Mouse (Mus musculus) forebrain, embryonic 14.5 days (tissue): ENCODE measurements around the gene H2-M5. TPM values are rescaled to one million over a fixed set of nuclear protein-coding genes. Genes with fewer than 3 reads are reported as not detected.

Experiments used
- ATAC-seq: fragments of 200-750 bp; cut with Nextera tagmentation; 2 replicates; pipeline ENCODE4 v1.8.0; 2017; ENCODE audit warnings: mild to moderate bottlenecking, moderate library complexity
- DNase-seq: peaks from one replicate; pipeline ENCODE4 v3.0.0-alpha.2; 2015; ENCODE audit warnings: low spot score
- H3K27ac ChIP-seq: fragments of 300-500 bp; sonication (generic); 2 replicates; pipeline ENCODE4 v1.5.1; 2014; ENCODE audit warnings: low read depth, mild to moderate bottlenecking, control low read depth, low read length, moderate library complexity
- H3K27me3 ChIP-seq: fragments of 300-500 bp; sonication (generic); replicated peaks from 2 replicates; pipeline ENCODE4 v1.6.1; 2014; ENCODE audit warnings: low read length, control low read depth, mixed read lengths; ENCODE audit not compliant: control insufficient read depth, insufficient read depth
- H3K36me3 ChIP-seq: fragments of 300-500 bp; sonication (generic); 2 replicates; pipeline ENCODE4 v1.6.1; 2014; ENCODE audit warnings: low read length, control low read depth; ENCODE audit not compliant: control insufficient read depth, insufficient read depth
- H3K4me1 ChIP-seq: fragments of 300-500 bp; sonication (generic); 2 replicates; pipeline ENCODE4 v1.6.1; 2014; ENCODE audit warnings: antibody characterized with exemption, low read length, control low read depth; ENCODE audit not compliant: control insufficient read depth, insufficient read depth
- H3K4me2 ChIP-seq: fragments of 300-500 bp; sonication (generic); 2 replicates; pipeline ENCODE4 v1.6.1; 2014; ENCODE audit warnings: mild to moderate bottlenecking, control low read depth, low read length
- H3K4me3 ChIP-seq: fragments of 300-500 bp; sonication (generic); 2 replicates; pipeline ENCODE4 v1.5.1; 2014; ENCODE audit warnings: low read depth, low read length, control low read depth
- H3K9ac ChIP-seq: fragments of 300-500 bp; sonication (generic); 2 replicates; pipeline ENCODE4 v1.6.1; 2014; ENCODE audit warnings: mild to moderate bottlenecking, low read length, control low read depth, moderate library complexity
- H3K9me3 ChIP-seq: fragments of 300-500 bp; sonication (generic); replicated peaks from 2 replicates; pipeline ENCODE4 v1.6.1; 2016; ENCODE audit warnings: low read length, control low read depth, mixed read lengths; ENCODE audit not compliant: control insufficient read depth
- WGBS: fragments of 180-500 bp; shearing (Covaris S2); extraction: QIAGEN DNeasy Blood & Tissue Kit; methylation state at CpG from one replicate; pipeline ENCODE4 v1.1.7; 2014; 5-methylcytosine and 5-hydroxymethylcytosine counted together
- polyA plus RNA-seq: library from polyadenylated mRNA; unstranded; fragments of >200 nt; fragmentation: Nextera tagmentation; extraction: Ambion mirVana; gene quantifications from 2 replicates; pipeline ENCODE4 v1.2.1, GENCODE M21; 2014

H2-M5 gene
- polyA plus RNA-seq, 1 experiment from 2014 or later: 0.77 TPM

DNA sequence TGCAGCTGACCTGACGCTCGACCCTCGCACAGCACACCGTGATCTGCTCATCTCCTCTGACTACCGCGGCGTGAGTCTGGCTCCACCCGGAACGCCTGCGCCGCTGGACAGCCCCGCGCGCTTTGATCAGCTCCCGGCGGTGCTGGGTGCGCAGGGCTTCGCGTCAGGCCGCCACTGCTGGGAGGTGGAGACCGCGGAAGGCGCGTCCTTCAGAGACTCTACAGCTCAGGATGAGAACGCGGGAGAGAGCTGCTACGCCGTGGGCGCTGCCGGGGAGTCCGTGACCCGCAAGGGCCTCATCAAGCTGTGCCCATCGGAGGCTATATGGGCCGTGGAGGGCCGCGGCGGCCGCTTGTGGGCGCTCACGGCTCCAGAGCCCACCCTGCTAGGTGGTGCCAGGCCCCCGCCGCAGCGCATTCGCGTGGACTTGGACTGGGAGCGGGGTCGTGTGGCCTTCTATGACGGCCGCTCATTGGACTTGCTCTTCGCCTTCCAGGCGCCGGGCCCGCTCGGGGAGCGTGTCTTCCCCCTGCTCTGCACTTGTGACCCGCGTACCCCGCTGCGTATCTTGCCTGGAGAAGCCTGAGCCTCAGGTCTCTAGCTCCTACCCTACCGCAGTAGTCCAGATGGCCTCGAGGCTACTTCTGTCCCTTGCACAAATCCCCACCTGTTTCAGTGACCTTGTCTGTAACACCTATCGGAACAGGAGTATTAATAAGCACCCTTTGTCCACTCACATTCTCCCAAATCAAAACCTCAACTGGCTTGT is 42.1 kb downstream of the H2-M5 start:
- H3K4me2 ChIP-seq: peak overlapping the region; percentile 90
- peaks cover 16% of the 10 kb centered on the region for H3K36me3 ChIP-seq
- H3K4me3 ChIP-seq: peak overlapping the region; percentile 44
- H3K27me3 ChIP-seq: peaks cover 25% of the 10 kb centered on the region
- H3K9me3 ChIP-seq: no peaks in the 10 kb centered on the region
- peak overlapping the region; percentile 33; the same call in 1 of the 2 replicates for H3K27ac ChIP-seq
- peaks cover 14% of the 10 kb centered on the region for H3K4me1 ChIP-seq
- DNase-seq: peak; percentile 61
- ATAC-seq: peak; percentile 47
- peak overlapping the region; percentile 80 for H3K9ac ChIP-seq
- 1% methylated on average over 61 of the region's 62 CpGs for WGBS

DNA sequence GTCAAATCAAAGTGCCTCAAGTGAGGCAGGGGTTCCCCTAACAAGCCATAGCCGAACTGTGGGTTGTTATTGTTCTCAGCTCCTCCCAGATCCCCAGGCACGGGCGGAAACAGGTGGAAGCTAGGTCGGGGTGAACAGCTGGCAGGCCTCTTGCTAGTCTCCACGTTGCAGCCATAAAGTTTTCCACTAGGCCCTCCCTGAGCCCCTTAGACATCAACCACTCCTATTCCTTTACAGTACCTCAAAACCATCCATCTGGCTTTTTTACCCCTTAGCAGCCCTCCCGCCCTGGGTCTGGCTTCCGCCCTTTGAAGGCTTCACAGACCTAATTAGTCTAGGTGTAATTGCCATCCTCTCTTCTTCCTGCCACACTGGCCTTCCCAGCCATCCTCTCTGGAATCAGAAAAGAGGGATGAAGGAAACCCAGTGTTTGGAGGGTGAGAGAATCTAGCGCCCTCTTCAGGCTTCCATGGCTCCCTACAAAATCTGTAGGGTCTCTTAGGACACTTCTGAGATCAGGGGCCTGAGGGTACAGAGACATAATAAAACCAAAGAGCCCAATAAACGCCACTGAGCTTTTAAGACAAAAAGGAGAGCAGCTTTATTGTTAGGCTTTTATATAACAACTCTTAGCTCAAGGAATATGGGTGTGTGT is 45.1 kb downstream of the H2-M5 start:
- DNase-seq (no peak), ATAC-seq (no peak)
- Histone ChIP-seq H3K9ac (no peak overlapping the region), H3K9me3 (no peaks in the 10 kb centered on the region), H3K27ac (no peak overlapping the region), H3K36me3 (peaks cover 12% of the 10 kb centered on the region), H3K4me3 (no peak overlapping the region), H3K4me1 (peaks cover 5% of the 10 kb centered on the region), H3K27me3 (peaks cover 25% of the 10 kb centered on the region), H3K4me2 (no peak overlapping the region)
- 15% methylated on average over 9 of the region's 9 CpGs for WGBS

DNA sequence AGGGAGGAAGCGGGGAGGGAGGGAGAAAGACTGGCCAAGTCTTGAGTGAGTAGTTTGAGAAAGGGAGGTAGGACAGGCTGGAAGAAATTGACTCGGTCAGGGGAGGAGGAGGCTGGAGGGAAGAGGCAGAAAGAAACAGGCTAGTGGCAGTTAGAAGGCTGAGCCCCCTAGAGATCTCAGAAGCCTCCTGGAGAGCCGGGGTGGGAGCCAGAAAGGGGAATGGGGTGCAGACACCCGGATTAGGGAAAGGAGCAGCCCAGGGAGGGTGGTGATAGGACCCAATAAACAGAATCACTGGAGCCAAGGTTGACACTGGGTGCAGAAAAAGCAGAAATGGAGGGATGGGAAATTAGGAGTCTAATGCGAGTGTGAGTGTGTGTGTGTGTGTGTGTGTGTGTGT is 45.6 kb downstream of the H2-M5 start:
- H3K9ac ChIP-seq: no peak overlapping the region
- H3K9me3 ChIP-seq: no peaks in the 10 kb centered on the region
- DNase-seq: no peak
- H3K4me2 ChIP-seq: no peak overlapping the region
- WGBS: 23% methylated on average over 5 of the region's 5 CpGs
- no peak for ATAC-seq
- peaks cover 6% of the 10 kb centered on the region; the same call in 1 of the 2 replicates for H3K36me3 ChIP-seq
- H3K4me1 ChIP-seq: peaks cover 5% of the 10 kb centered on the region
- H3K27me3 ChIP-seq: peaks cover 25% of the 10 kb centered on the region
- H3K4me3 ChIP-seq: peak overlapping the region; percentile 31; the same call in 1 of the 2 replicates
- H3K27ac ChIP-seq: no peak overlapping the region

DNA sequence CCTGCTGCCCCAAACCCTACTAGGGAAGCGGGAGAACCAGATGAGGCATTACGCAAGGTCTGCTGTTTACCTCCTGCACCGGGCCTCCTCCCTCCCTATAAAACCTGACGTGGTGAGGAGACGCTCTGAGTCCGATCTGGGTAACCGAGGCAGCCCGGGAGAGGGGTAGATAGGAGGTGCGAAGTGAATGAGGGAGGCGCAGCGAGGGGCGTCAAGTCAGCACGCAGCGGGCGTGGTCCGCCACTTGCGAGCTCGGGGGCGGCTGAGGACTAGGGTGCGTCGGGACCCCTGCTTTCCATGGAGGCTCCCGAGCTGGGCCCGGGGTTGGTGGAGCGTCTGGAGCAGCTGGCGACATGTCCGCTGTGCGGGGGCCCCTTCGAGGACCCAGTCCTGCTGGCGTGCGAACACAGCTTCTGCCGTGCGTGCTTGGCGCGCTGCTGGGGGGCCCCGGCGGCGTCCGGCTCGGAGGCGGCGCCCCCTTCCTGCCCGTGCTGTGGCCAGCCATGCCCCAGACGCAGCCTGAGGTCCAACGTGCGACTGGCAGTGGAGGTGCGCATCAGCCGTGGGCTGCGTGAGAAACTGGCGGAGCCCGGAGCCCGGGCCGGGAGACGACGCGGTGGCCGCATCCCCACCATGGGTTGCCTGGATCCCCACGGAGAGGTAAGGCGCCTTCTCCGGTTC is 46.4 kb downstream of the H2-M5 start, which contains the start of gene Rnf39:
Gene Rnf39 (plus strand): TSS at position 128 of the 681 bp plus-strand sequence.
- H3K9me3 ChIP-seq: no peaks in the 10 kb centered on the region
- peak within 1 kb of the TSS; percentile 31 for H3K4me3 ChIP-seq
- 3% methylated on average over 45 of the region's 59 CpGs for WGBS
- H3K36me3 ChIP-seq: no peaks in the 10 kb centered on the region
- H3K9ac ChIP-seq: peak within 1 kb of the TSS; percentile 43
- peak within 1 kb of the TSS; percentile 56 for H3K4me2 ChIP-seq
- peaks cover 5% of the 10 kb centered on the region for H3K4me1 ChIP-seq
- H3K27ac ChIP-seq: no peak within 1 kb of the TSS
- H3K27me3 ChIP-seq: peaks cover 25% of the 10 kb centered on the region
- ATAC-seq: no peak
- DNase-seq: peak; percentile 14

DNA sequence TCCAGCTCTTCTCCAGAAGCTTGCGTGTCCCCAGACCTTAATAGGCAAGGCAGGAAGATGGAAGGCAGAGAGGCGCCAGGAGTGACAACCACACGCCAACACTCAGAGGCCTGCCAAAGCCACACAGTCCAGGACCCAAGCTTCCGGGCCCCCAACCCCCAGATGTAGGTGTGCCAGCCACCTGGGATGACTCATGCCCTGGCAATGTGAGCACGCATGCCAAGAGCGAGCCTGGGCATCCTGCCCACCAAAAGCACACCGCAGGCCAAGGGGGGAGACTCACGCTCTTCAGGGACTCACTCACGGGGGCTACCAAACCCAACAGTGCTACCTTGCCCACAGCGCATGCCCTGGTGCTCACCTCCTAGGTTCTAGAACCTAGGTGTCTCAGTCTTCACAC is 46.9 kb downstream of the H2-M5 start:
- H3K9ac ChIP-seq: no peak overlapping the region
- peak overlapping the region; percentile 56 for H3K4me2 ChIP-seq
- 48% methylated on average over 10 of the region's 10 CpGs for WGBS
- peaks cover 25% of the 10 kb centered on the region for H3K27me3 ChIP-seq
- H3K9me3 ChIP-seq: no peaks in the 10 kb centered on the region
- peak overlapping the region; percentile 31; the same call in 1 of the 2 replicates for H3K4me3 ChIP-seq
- peak; percentile 24; the same call in 1 of the 2 replicates for ATAC-seq
- DNase-seq: peak; percentile 31
- no peak overlapping the region for H3K27ac ChIP-seq
- no peaks in the 10 kb centered on the region for H3K36me3 ChIP-seq
- H3K4me1 ChIP-seq: peaks cover 5% of the 10 kb centered on the region; the same call in 1 of the 2 replicates

GRCm38 (mm10) chr17:36938056-36938455 is 51.3 kb downstream of the H2-M5 start:
- 85% methylated on average over 2 of the region's 2 CpGs for WGBS
- no peak for ATAC-seq
- no peak overlapping the region for H3K4me3 ChIP-seq
- H3K36me3 ChIP-seq: no peaks in the 10 kb centered on the region
- no peak overlapping the region for H3K27ac ChIP-seq
- H3K4me2 ChIP-seq: no peak overlapping the region
- H3K9ac ChIP-seq: no peak overlapping the region
- H3K4me1 ChIP-seq: no peaks in the 10 kb centered on the region
- H3K9me3 ChIP-seq: no peaks in the 10 kb centered on the region
- no peak for DNase-seq
- peaks cover 8% of the 10 kb centered on the region for H3K27me3 ChIP-seq

Other genes starting within 250 kb of the H2-M5 start
- gene H2-M10.5, start 216.6 kb downstream of the H2-M5 start, polyA plus RNA-seq: not detected in 2 replicates
- not detected in 2 replicates for gene H2-M10.6, start 177.4 kb downstream of the H2-M5 start, polyA plus RNA-seq
- gene Trim26, start 152.4 kb downstream of the H2-M5 start, polyA plus RNA-seq: 21.7 and 23.3 TPM in 2 replicates
- gene Trim15, start 122.3 kb downstream of the H2-M5 start, polyA plus RNA-seq: 0.48 and 0.49 TPM in 2 replicates
- gene Trim10, start 120.0 kb downstream of the H2-M5 start, polyA plus RNA-seq: 1.1 and 2.1 TPM in 2 replicates
- not detected in 2 replicates for gene Trim40, start 99.4 kb downstream of the H2-M5 start, polyA plus RNA-seq
- gene Trim31, start 91.4 kb downstream of the H2-M5 start, polyA plus RNA-seq: not detected in 2 replicates
- 0.24 and 0.75 TPM in 2 replicates for gene Rnf39, start 46.6 kb downstream of the H2-M5 start, polyA plus RNA-seq
- gene Ppp1r11, start 37.8 kb downstream of the H2-M5 start, polyA plus RNA-seq: 188 and 228 TPM in 2 replicates
- gene Znrd1, start 31.0 kb downstream of the H2-M5 start, polyA plus RNA-seq: 78.3 and 87.9 TPM in 2 replicates
- gene Znrd1as, start 30.9 kb downstream of the H2-M5 start, polyA plus RNA-seq: 5.5 and 6.3 TPM in 2 replicates
- 0.35 TPM in 1 of 2 replicates, not detected in the other for gene 2410137M14Rik, start 8.3 kb downstream of the H2-M5 start, polyA plus RNA-seq
- 199 and 268 TPM in 2 replicates for gene Zfp57, start 11.6 kb upstream of the H2-M5 start, polyA plus RNA-seq
- gene Mog, start 33.9 kb upstream of the H2-M5 start, polyA plus RNA-seq: 0.98 and 1.4 TPM in 2 replicates
- 53.4 and 60.5 TPM in 2 replicates for gene Gabbr1, start 56.4 kb upstream of the H2-M5 start, polyA plus RNA-seq
- gene Olfr90, start 99.0 kb upstream of the H2-M5 start, polyA plus RNA-seq: not detected in 2 replicates
- gene Olfr91, start 108.7 kb upstream of the H2-M5 start, polyA plus RNA-seq: not detected in 2 replicates
- not detected in 2 replicates for gene Olfr92, start 130.6 kb upstream of the H2-M5 start, polyA plus RNA-seq
- not detected in 2 replicates for gene Olfr93, start 172.0 kb upstream of the H2-M5 start, polyA plus RNA-seq
- gene Ubd, start 204.4 kb upstream of the H2-M5 start, polyA plus RNA-seq: not detected in 2 replicates
- not detected in 2 replicates for gene Olfr94, start 211.5 kb upstream of the H2-M5 start, polyA plus RNA-seq
- not detected in 2 replicates for gene Olfr95, start 223.6 kb upstream of the H2-M5 start, polyA plus RNA-seq
- gene Olfr96, start 230.6 kb upstream of the H2-M5 start, polyA plus RNA-seq: not detected in 2 replicates
- gene Olfr97, start 247.8 kb upstream of the H2-M5 start, polyA plus RNA-seq: not detected in 2 replicates